In genomic region chr10:42860159-42860911, GRCm38 (mm10) we compare ENCODE assay signal across 8 mouse cellular contexts. TPM values are rescaled to one million over a fixed set of nuclear protein-coding genes. Genes with fewer than 3 reads are reported as not detected.
A peak's percentile ranks its signal among the peaks of the same experiment; 100 is the strongest.
DNase-seq lines count a peak whose midpoint lies in the region; ATAC-seq and TF ChIP-seq lines count a peak whose summit lies in the region.

Scml4 (plus strand) TSS chr10:42860370.

- peaks cover 17% of the 10 kb centered on the region for H3K4me1 ChIP-seq in forebrain, embryonic 11.5 days (replicated peaks; ENCODE audit: control insufficient read depth, insufficient read depth, low read length)
- H3K4me1 ChIP-seq in limb, embryonic 15.5 days = peaks cover 36% of the 10 kb centered on the region
- peaks cover 28% of the 10 kb centered on the region for H3K4me1 ChIP-seq in stomach, embryonic 16.5 days (ENCODE audit: control insufficient read depth, insufficient read depth, low read length)

- H3K9me3 ChIP-seq in forebrain, embryonic 11.5 days (ENCODE audit: control insufficient read depth, low read length) = no peaks in the 10 kb centered on the region
- H3K9me3 ChIP-seq in limb, embryonic 15.5 days = no peaks in the 10 kb centered on the region
- H3K9me3 ChIP-seq in stomach, embryonic 16.5 days (replicated peaks; ENCODE audit: control insufficient read depth, low read length) = no peaks in the 10 kb centered on the region; the same call in 1 of the 2 replicates

- peak within 1 kb of the TSS; percentile 26; the same call in 1 of the 2 replicates for H3K4me2 ChIP-seq in forebrain, embryonic 11.5 days (ENCODE audit: low read depth, low read length, severe bottlenecking)
- H3K4me2 ChIP-seq in limb, embryonic 15.5 days = peak within 1 kb of the TSS; percentile 38
- peak within 1 kb of the TSS; percentile 38 for H3K4me2 ChIP-seq in myocyte (ENCODE audit: low read depth)
- peak within 1 kb of the TSS; percentile 38 for H3K4me2 ChIP-seq in stomach, embryonic 16.5 days (ENCODE audit: low read depth, low read length)

- H3K9ac ChIP-seq in forebrain, embryonic 11.5 days (ENCODE audit: low read length) = no peak within 1 kb of the TSS
- no peak within 1 kb of the TSS for H3K9ac ChIP-seq in limb, embryonic 15.5 days
- 0 out of 2 replicates have a peak within 1 kb of the TSS, but pooled peaks have one; percentile 16 for H3K9ac ChIP-seq in stomach, embryonic 16.5 days (ENCODE audit: low read length)

- no peak for TF ChIP-seq POLR2A in myocyte (IDR thresholded peaks at IDR 0.05; ENCODE audit: insufficient read length, low read depth)

- peaks cover 10% of the 10 kb centered on the region for H3K27me3 ChIP-seq in forebrain, embryonic 11.5 days (ENCODE audit: control insufficient read depth, insufficient read depth, low read length)
- H3K27me3 ChIP-seq in limb, embryonic 15.5 days = 0 out of 2 replicates have a peak, but pooled peaks cover 4% of the 10 kb centered on the region
- no peaks in the 10 kb centered on the region for H3K27me3 ChIP-seq in myocyte (ENCODE audit: control insufficient read depth, insufficient read depth, insufficient read length)
- 0 out of 2 replicates have a peak, but pooled peaks cover 2% of the 10 kb centered on the region for H3K27me3 ChIP-seq in stomach, embryonic 16.5 days (ENCODE audit: control insufficient read depth, insufficient read depth, low read length)

- no peak within 1 kb of the TSS for H3K4me3 ChIP-seq in forebrain, embryonic 11.5 days (ENCODE audit: low read depth, low read length)
- 0 out of 2 replicates have a peak within 1 kb of the TSS, but pooled peaks have one; percentile 10 for H3K4me3 ChIP-seq in limb, embryonic 15.5 days
- no peak within 1 kb of the TSS for H3K4me3 ChIP-seq in myocyte
- H3K4me3 ChIP-seq in stomach, embryonic 16.5 days (replicated peaks; ENCODE audit: low read length) = peak within 1 kb of the TSS; percentile 18

- no peaks in the 10 kb centered on the region for H3K36me3 ChIP-seq in forebrain, embryonic 11.5 days (ENCODE audit: control insufficient read depth, insufficient read depth, low read length)
- no peaks in the 10 kb centered on the region for H3K36me3 ChIP-seq in limb, embryonic 15.5 days
- no peaks in the 10 kb centered on the region for H3K36me3 ChIP-seq in myocyte (ENCODE audit: control insufficient read depth, insufficient read depth)
- H3K36me3 ChIP-seq in stomach, embryonic 16.5 days (ENCODE audit: control insufficient read depth, insufficient read depth, low read length) = no peaks in the 10 kb centered on the region

- 0 out of 2 replicates have a peak within 1 kb of the TSS, but pooled peaks have one; percentile 2 for H3K27ac ChIP-seq in forebrain, embryonic 11.5 days (ENCODE audit: low read depth, low read length)
- H3K27ac ChIP-seq in limb, embryonic 15.5 days = no peak within 1 kb of the TSS
- 0 out of 2 replicates have a peak within 1 kb of the TSS, but pooled peaks have one; percentile 9 for H3K27ac ChIP-seq in stomach, embryonic 16.5 days (ENCODE audit: low read length)

- H3ac ChIP-seq in myocyte (ENCODE audit: control insufficient read depth, insufficient read length) = no peak within 1 kb of the TSS

- 45% methylated on average over 17 of the region's 17 CpGs for whole genome bisulfite sequencing in forebrain, embryonic 11.5 days
- WGBS in limb, embryonic 15.5 days = 36% methylated on average over 17 of the region's 17 CpGs
- 43% methylated on average over 17 of the region's 17 CpGs for WGBS in stomach, embryonic 16.5 days

- peak; percentile 51 for ATAC-seq in forebrain, embryonic 11.5 days (replicated peaks; ENCODE audit: low FRiP score)
- ATAC-seq in limb, embryonic 15.5 days (ENCODE audit: insufficient number of reproducible peaks, low FRiP score, low TSS enrichment, low read depth) = no peak
- peak; percentile 63; the same call in 1 of the 2 replicates for ATAC-seq in stomach, embryonic 16.5 days (ENCODE audit: insufficient read depth, low FRiP score)

- DNase-seq in A20 (ENCODE audit: low read depth, low spot score) = peak; percentile 53
- DNase-seq in Muller cell, postnatal 12 days (ENCODE audit: inconsistent ontology term) = peak; percentile 35
- peak; percentile 61 for DNase-seq in forebrain, embryonic 11.5 days (ENCODE audit: low spot score)
- DNase-seq in induced T-regulatory cell, adult 2 months (ENCODE audit: low read depth) = peak; percentile 96
- no peak for DNase-seq in ovary, postnatal 10 days (ENCODE audit: low spot score)

- H3K79me2 ChIP-seq in myocyte (ENCODE audit: control insufficient read depth, insufficient read depth) = no peaks in the 10 kb centered on the region

TF ChIP-seq in myocyte, 11 proteins besides CTCF, POLR2A, EP300 and RAD21:
- TF ChIP-seq MYOG (IDR thresholded peaks at IDR 0.05; ENCODE audit: control insufficient read depth in 1 of 3, insufficient read depth in 1 of 3, insufficient read length in 2 of 3, low read depth in 2 of 3) (no peak), CEBPB (IDR thresholded peaks at IDR 0.05; ENCODE audit: insufficient read depth, poor library complexity, severe bottlenecking) (no peak), POLR2AphosphoS2 (IDR thresholded peaks at IDR 0.05; ENCODE audit: insufficient read length, low read depth) (no peak), SRF (IDR thresholded peaks at IDR 0.05; ENCODE audit: control insufficient read depth, insufficient read length, low read depth) (no peak), USF1 (IDR thresholded peaks at IDR 0.05; ENCODE audit: low read depth) (no peak), TCF12 (IDR thresholded peaks at IDR 0.05; ENCODE audit: insufficient read depth, poor library complexity, severe bottlenecking) (no peak), E2F4 (IDR thresholded peaks at IDR 0.05; ENCODE audit: insufficient read depth) (no peak), TCF3 (IDR thresholded peaks at IDR 0.05; ENCODE audit: insufficient read length, low read depth) (no peak), REST (IDR thresholded peaks at IDR 0.05; ENCODE audit: insufficient read depth, insufficient read length) (no peak), MAX (IDR thresholded peaks at IDR 0.05; ENCODE audit: low read depth) (no peak), MYOD1 (IDR thresholded peaks at IDR 0.05; ENCODE audit: control insufficient read depth in 1 of 3, insufficient read length in 2 of 3, low read depth in 2 of 3) (no peak)
TF ChIP-seq in myocyte: peak in this region for 0.

RNA-seq across cellular contexts. Expression of gene Scml4, which starts in this region (rescaled TPM):
- 0.83 and 1.4 TPM in 2 replicates for polyA plus RNA-seq in forebrain, embryonic 11.5 days (2014; fragmentation: Nextera tagmentation; extraction: Ambion mirVana)
- polyA plus RNA-seq in limb, embryonic 15.5 days (2015; fragmentation: Nextera tagmentation; extraction: Ambion mirVana) = 1.3 and 1.5 TPM in 2 replicates
- polyA plus RNA-seq in myocyte (2012; fragmentation: generic; extraction: Trizol) = 5.7 TPM
- polyA plus RNA-seq in stomach, embryonic 16.5 days (2015; fragmentation: Nextera tagmentation; extraction: Ambion mirVana) = 12.2 and 13.8 TPM in 2 replicates

Comparison
In these comparisons a context has a peak if more than half of its experiments do, and no peak if none do; other contexts are left out.
1. H3K4me3 ChIP-seq: peak in limb, embryonic 15.5 days (single experiment) and stomach, embryonic 16.5 days (single experiment); none in forebrain, embryonic 11.5 days (single experiment) and myocyte (single experiment).
2. Peak in every context shown above with its lines, with median percentiles within 50 percentile points of each other: H3K4me2 ChIP-seq.